Mouse (Mus musculus): ENCODE measurements around the gene Abi3. TPM values are rescaled to one million over a fixed set of nuclear protein-coding genes. Genes with fewer than 3 reads are reported as not detected.
"Not testable (repeated sequence)": the region's sequence is repeated elsewhere in the genome, so short reads cannot be mapped to it uniquely, and the experiment has no call there.

Gene Abi3
- 3.5 and 3.6 TPM in 2 replicates for polyA plus RNA-seq (2016; fragmentation: Nextera tagmentation; extraction: Ambion mirVana)

GRCm38 (mm10) chr11:95842074-95842681 is at the start of gene Abi3:
Gene Abi3 (minus strand): TSS chr11:95842476.
- peak within 1 kb of the TSS; percentile 46; the same call in 1 of the 2 replicates for H3K27ac ChIP-seq (replicated peaks)
- peak within 1 kb of the TSS; percentile 27 for H3K4me3 ChIP-seq
- DNase-seq (ENCODE audit: low spot score), result no peak

GRCm38 (mm10) chr11:95890462-95891051 is 48.3 kb upstream of the Abi3 start:
- WGBS, result 81% methylated on average over 2 of the region's 2 CpGs
- no peak for DNase-seq (ENCODE audit: low spot score)
- Histone ChIP-seq H3K27ac (replicated peaks) (no peak overlapping the region), H3K4me3 (no peak overlapping the region), H3K36me3 (no peaks in the 10 kb centered on the region), H3K9me3 (replicated peaks) (0 out of 2 replicates have a peak, but pooled peaks cover 4% of the 10 kb centered on the region), H3K4me1 (0 out of 2 replicates have a peak, but pooled peaks cover 2% of the 10 kb centered on the region), H3K27me3 (ENCODE audit: low read depth, poor library complexity, severe bottlenecking) (no peaks in the 10 kb centered on the region)

More at GRCm38 (mm10) chr11:95842074-95842681, at the start of gene Abi3:
- Histone ChIP-seq H3K9me3 (replicated peaks) (no peaks in the 10 kb centered on the region), H3K27me3 (ENCODE audit: low read depth, poor library complexity, severe bottlenecking) (peaks cover 44% of the 10 kb centered on the region), H3K4me1 (peaks cover 16% of the 10 kb centered on the region), H3K36me3 (no peaks in the 10 kb centered on the region)
- 14% methylated on average over 11 of the region's 11 CpGs for WGBS

GRCm38 (mm10) chr11:95879861-95880260 is 37.6 kb upstream of the Abi3 start:
- H3K9me3 ChIP-seq (replicated peaks); DNase-seq (ENCODE audit: low spot score); H3K4me3 ChIP-seq; H3K27ac ChIP-seq (replicated peaks); H3K36me3 ChIP-seq; H3K27me3 ChIP-seq (ENCODE audit: low read depth, poor library complexity, severe bottlenecking); H3K4me1 ChIP-seq: not testable (repeated sequence)
- 83% methylated on average over 2 of the region's 2 CpGs for WGBS

- H3K9me3 ChIP-seq (replicated peaks), result no peaks in the 10 kb centered on the region
- H3K36me3 ChIP-seq, result no peaks in the 10 kb centered on the region
- peak; percentile 67 for DNase-seq (ENCODE audit: low spot score)
- no peak overlapping the region for H3K27ac ChIP-seq (replicated peaks)
- H3K4me1 ChIP-seq, result no peaks in the 10 kb centered on the region
- H3K27me3 ChIP-seq (ENCODE audit: low read depth, poor library complexity, severe bottlenecking), result peaks cover 2% of the 10 kb centered on the region
- H3K4me3 ChIP-seq, result 0 out of 2 replicates have a peak overlapping the region, but pooled peaks have one; percentile 11
- WGBS, result 19% methylated on average over 7 of the region's 7 CpGs
Measured at GRCm38 (mm10) chr11:95876296-95876695, 34.0 kb upstream of the Abi3 start.

- Histone ChIP-seq H3K27me3 (ENCODE audit: low read depth, poor library complexity, severe bottlenecking) (no peaks in the 10 kb centered on the region), H3K4me3 (0 out of 2 replicates have a peak overlapping the region, but pooled peaks have one; percentile 11), H3K4me1 (no peaks in the 10 kb centered on the region), H3K9me3 (replicated peaks) (no peaks in the 10 kb centered on the region), H3K27ac (replicated peaks) (no peak overlapping the region), H3K36me3 (no peaks in the 10 kb centered on the region)
- no peak for DNase-seq (ENCODE audit: low spot score)
- WGBS, result 26% methylated on average over 9 of the region's 9 CpGs
Measured at GRCm38 (mm10) chr11:95875804-95876203, 33.5 kb upstream of the Abi3 start.

GRCm38 (mm10) chr11:95869918-95870470 is 27.7 kb upstream of the Abi3 start:
- H3K4me3 ChIP-seq, result no peak overlapping the region
- H3K27ac ChIP-seq (replicated peaks), result no peak overlapping the region
- no peaks in the 10 kb centered on the region for H3K36me3 ChIP-seq
- H3K27me3 ChIP-seq (ENCODE audit: low read depth, poor library complexity, severe bottlenecking), result no peaks in the 10 kb centered on the region
- no peak for DNase-seq (ENCODE audit: low spot score)
- no peaks in the 10 kb centered on the region for H3K4me1 ChIP-seq
- no peaks in the 10 kb centered on the region for H3K9me3 ChIP-seq (replicated peaks)
- 81% methylated on average over 6 of the region's 6 CpGs for WGBS

- DNase-seq (ENCODE audit: low spot score), result no peak
- H3K27me3 ChIP-seq (ENCODE audit: low read depth, poor library complexity, severe bottlenecking), result no peaks in the 10 kb centered on the region
- WGBS, result 79% methylated on average over 4 of the region's 4 CpGs
- H3K36me3 ChIP-seq, result no peaks in the 10 kb centered on the region
- no peak overlapping the region for H3K27ac ChIP-seq (replicated peaks)
- H3K9me3 ChIP-seq (replicated peaks), result no peaks in the 10 kb centered on the region
- no peaks in the 10 kb centered on the region for H3K4me1 ChIP-seq
- H3K4me3 ChIP-seq, result no peak overlapping the region
Measured at GRCm38 (mm10) chr11:95869442-95869841, 27.2 kb upstream of the Abi3 start.

- Histone ChIP-seq H3K27me3 (ENCODE audit: low read depth, poor library complexity, severe bottlenecking) (no peaks in the 10 kb centered on the region), H3K4me1 (peaks cover 22% of the 10 kb centered on the region), H3K36me3 (no peaks in the 10 kb centered on the region), H3K4me3 (no peak overlapping the region), H3K9me3 (replicated peaks) (no peaks in the 10 kb centered on the region), H3K27ac (replicated peaks) (no peak overlapping the region)
- DNase-seq (ENCODE audit: low spot score), result no peak
- 97% methylated on average over 8 of the region's 8 CpGs for WGBS
Measured at GRCm38 (mm10) chr11:95861397-95861796, 19.1 kb upstream of the Abi3 start.

GRCm38 (mm10) chr11:95860071-95860490 is 17.8 kb upstream of the Abi3 start:
- Histone ChIP-seq H3K9me3 (replicated peaks) (no peaks in the 10 kb centered on the region), H3K4me1 (peaks cover 22% of the 10 kb centered on the region), H3K27me3 (ENCODE audit: low read depth, poor library complexity, severe bottlenecking) (no peaks in the 10 kb centered on the region), H3K4me3 (peak overlapping the region; percentile 70), H3K27ac (replicated peaks) (peak overlapping the region; percentile 87), H3K36me3 (no peaks in the 10 kb centered on the region)
- DNase-seq (ENCODE audit: low spot score), result no peak
- 48% methylated on average over 3 of the region's 3 CpGs for WGBS

GRCm38 (mm10) chr11:95859468-95859855 is 17.2 kb upstream of the Abi3 start:
- H3K27ac ChIP-seq (replicated peaks), result peak overlapping the region; percentile 87
- peak overlapping the region; percentile 70 for H3K4me3 ChIP-seq
- WGBS, result under 1% methylated on average over 35 of the region's 35 CpGs
- no peaks in the 10 kb centered on the region for H3K27me3 ChIP-seq (ENCODE audit: low read depth, poor library complexity, severe bottlenecking)
- H3K36me3 ChIP-seq, result no peaks in the 10 kb centered on the region
- peaks cover under 1% of the 10 kb centered on the region; the same call in 1 of the 2 replicates for H3K9me3 ChIP-seq (replicated peaks)
- peaks cover 22% of the 10 kb centered on the region for H3K4me1 ChIP-seq
- peak; percentile 81 for DNase-seq (ENCODE audit: low spot score)

GRCm38 (mm10) chr11:95858528-95859467 is 16.5 kb upstream of the Abi3 start:
- DNase-seq (ENCODE audit: low spot score), result peak; percentile 97
- no peaks in the 10 kb centered on the region for H3K27me3 ChIP-seq (ENCODE audit: low read depth, poor library complexity, severe bottlenecking)

More at GRCm38 (mm10) chr11:95858528-95859467, 16.5 kb upstream of the Abi3 start:
- peak overlapping the region; percentile 87 for H3K27ac ChIP-seq (replicated peaks)
- H3K4me1 ChIP-seq, result peaks cover 22% of the 10 kb centered on the region
- peaks cover 7% of the 10 kb centered on the region; the same call in 1 of the 2 replicates for H3K9me3 ChIP-seq (replicated peaks)
- WGBS, result under 1% methylated on average over 58 of the region's 58 CpGs
- peak overlapping the region; percentile 70 for H3K4me3 ChIP-seq
- H3K36me3 ChIP-seq, result no peaks in the 10 kb centered on the region

Data from midbrain, embryonic 10.5 days (tissue).